Mouse (Mus musculus) splenic B cell, adult 2 months (primary cell): ENCODE results near the gene Ndufb5.

ENCODE experiments used
- DNase-seq: peaks from one replicate; pipeline ENCODE4 v3.0.0-alpha.2; 2011; ENCODE audit warnings: low read depth, low spot score
- H3K27me3 ChIP-seq: 2 replicates; pipeline ENCODE4 v1.6.1; 2012; ENCODE audit warnings: mild to moderate bottlenecking, low read length, moderate library complexity, mixed read lengths; ENCODE audit not compliant: control insufficient read depth, poor library complexity, insufficient read depth, severe bottlenecking
- H3K36me3 ChIP-seq: 2 replicates; pipeline ENCODE4 v1.6.1; 2012; ENCODE audit warnings: mild to moderate bottlenecking, low read length, moderate library complexity, mixed read lengths; ENCODE audit not compliant: control insufficient read depth, poor library complexity, insufficient read depth, severe bottlenecking

Ndufb5 gene

GRCm38 (mm10) chr3:32749820-32750579 lies 13.2 kb downstream of the Ndufb5 start:
- H3K27me3 ChIP-seq = no peaks in the 10 kb centered on the region
- H3K36me3 ChIP-seq = peaks cover 12% of the 10 kb centered on the region
- no peak for DNase-seq

GRCm38 (mm10) chr3:32754384-32754915 lies 17.7 kb downstream of the Ndufb5 start:
- peaks cover 1% of the 10 kb centered on the region; the same call in 1 of the 2 replicates for H3K36me3 ChIP-seq
- no peak for DNase-seq

GRCm38 (mm10) chr3:32759212-32759611 lies 22.4 kb downstream of the Ndufb5 start:
- no peak for DNase-seq
- Histone ChIP-seq H3K36me3 (no peaks in the 10 kb centered on the region), H3K27me3 (no peaks in the 10 kb centered on the region)

More at GRCm38 (mm10) chr3:32754384-32754915, 17.7 kb downstream of the Ndufb5 start:
- H3K27me3 ChIP-seq = no peaks in the 10 kb centered on the region

GRCm38 (mm10) chr3:32762962-32763361 lies 26.2 kb downstream of the Ndufb5 start:
- no peaks in the 10 kb centered on the region for H3K27me3 ChIP-seq
- no peak for DNase-seq
- no peaks in the 10 kb centered on the region for H3K36me3 ChIP-seq

GRCm38 (mm10) chr3:32763902-32764301 lies 27.1 kb downstream of the Ndufb5 start:
- Histone ChIP-seq H3K36me3 (no peaks in the 10 kb centered on the region), H3K27me3 (no peaks in the 10 kb centered on the region)
- DNase-seq = no peak

GRCm38 (mm10) chr3:32770781-32771180 lies 34.0 kb downstream of the Ndufb5 start:
- no peaks in the 10 kb centered on the region for H3K27me3 ChIP-seq
- H3K36me3 ChIP-seq = no peaks in the 10 kb centered on the region
- DNase-seq = no peak
